Mouse (Mus musculus) intestine, embryonic 15.5 days (tissue): ENCODE results near the gene Nmnat3. TPM values are rescaled to one million over a fixed set of nuclear protein-coding genes. Genes with fewer than 3 reads are reported as not detected.

ENCODE experiments used
- ATAC-seq: fragments of 200-750 bp; cut with Nextera tagmentation; 2 replicates; pipeline ENCODE4 v1.8.0; 2017; ENCODE audit warnings: moderate TSS enrichment, moderate library complexity
- H3K27ac ChIP-seq: fragments of 300-500 bp; sonication (generic); 2 replicates; pipeline ENCODE4 v1.5.1; 2015; ENCODE audit warnings: mild to moderate bottlenecking, inconsistent platforms
- H3K27me3 ChIP-seq: fragments of 300-500 bp; sonication (generic); replicated peaks from 2 replicates; pipeline ENCODE4 v1.6.1; 2015; ENCODE audit warnings: inconsistent platforms
- H3K36me3 ChIP-seq: fragments of 300-500 bp; sonication (generic); 2 replicates; pipeline ENCODE4 v1.6.1; 2015; ENCODE audit warnings: inconsistent platforms
- H3K4me1 ChIP-seq: fragments of 300-500 bp; sonication (generic); replicated peaks from 2 replicates; pipeline ENCODE4 v1.6.1; 2015; ENCODE audit warnings: inconsistent platforms
- H3K4me2 ChIP-seq: fragments of 300-500 bp; sonication (generic); replicated peaks from 2 replicates; pipeline ENCODE4 v1.6.1; 2015; ENCODE audit warnings: mild to moderate bottlenecking, inconsistent platforms
- H3K4me3 ChIP-seq: fragments of 300-500 bp; sonication (generic); replicated peaks from 2 replicates; pipeline ENCODE4 v1.5.1; 2015; ENCODE audit warnings: inconsistent platforms
- H3K9ac ChIP-seq: fragments of 300-500 bp; sonication (generic); 2 replicates; pipeline ENCODE4 v1.6.1; 2015; ENCODE audit warnings: inconsistent platforms
- H3K9me3 ChIP-seq: fragments of 300-500 bp; sonication (generic); 2 replicates; pipeline ENCODE4 v1.6.1; 2016; ENCODE audit warnings: inconsistent platforms
- WGBS: fragments of 180-500 bp; shearing (Covaris S2); methylation state at CpG from one replicate; pipeline ENCODE4 v1.1.7; 2015; 5-methylcytosine and 5-hydroxymethylcytosine counted together
- polyA plus RNA-seq: library from polyadenylated mRNA; unstranded; fragments of >200 nt; fragmentation: Nextera tagmentation; extraction: Ambion mirVana; gene quantifications from 2 replicates; pipeline ENCODE4 v1.2.1, GENCODE M21; 2015

Nmnat3 gene
- polyA plus RNA-seq, 1 experiment from 2014 or later: 15.1 TPM

GRCm38 (mm10) chr9:98375329-98376170 is 88.3 kb downstream of the Nmnat3 start:
- H3K4me1 ChIP-seq: no peaks in the 10 kb centered on the region; the same call in 1 of the 2 replicates
- no peak overlapping the region for H3K9ac ChIP-seq
- no peak for ATAC-seq

GRCm38 (mm10) chr9:98379736-98380135 is 92.5 kb downstream of the Nmnat3 start:
- Histone ChIP-seq H3K27me3 (no peaks in the 10 kb centered on the region), H3K27ac (no peak overlapping the region), H3K4me1 (no peaks in the 10 kb centered on the region; the same call in 1 of the 2 replicates), H3K9me3 (no peaks in the 10 kb centered on the region), H3K4me2 (no peak overlapping the region), H3K4me3 (no peak overlapping the region), H3K9ac (no peak overlapping the region), H3K36me3 (no peaks in the 10 kb centered on the region)
- ATAC-seq: no peak
- WGBS: 75% methylated on average over 4 of the region's 4 CpGs

More at GRCm38 (mm10) chr9:98375329-98376170, 88.3 kb downstream of the Nmnat3 start:
- Histone ChIP-seq H3K27me3 (no peaks in the 10 kb centered on the region), H3K36me3 (no peaks in the 10 kb centered on the region), H3K4me2 (no peak overlapping the region), H3K4me3 (no peak overlapping the region), H3K9me3 (no peaks in the 10 kb centered on the region), H3K27ac (no peak overlapping the region)
- 32% methylated on average over 5 of the region's 5 CpGs for WGBS

- no peaks in the 10 kb centered on the region for H3K9me3 ChIP-seq
- ATAC-seq: no peak
- H3K4me3 ChIP-seq: no peak overlapping the region
- H3K27ac ChIP-seq: no peak overlapping the region
- 94% methylated on average over 9 of the region's 9 CpGs for WGBS
- H3K9ac ChIP-seq: no peak overlapping the region
- no peaks in the 10 kb centered on the region for H3K27me3 ChIP-seq
- H3K4me2 ChIP-seq: no peak overlapping the region
- H3K4me1 ChIP-seq: no peaks in the 10 kb centered on the region; the same call in 1 of the 2 replicates
- H3K36me3 ChIP-seq: no peaks in the 10 kb centered on the region
These were observed 93.4 kb downstream of the Nmnat3 start for GRCm38 (mm10) chr9:98380593-98380992.

- no peak for ATAC-seq
- H3K27me3 ChIP-seq: no peaks in the 10 kb centered on the region
- no peaks in the 10 kb centered on the region for H3K36me3 ChIP-seq
- H3K27ac ChIP-seq: no peak overlapping the region
- no peak overlapping the region for H3K9ac ChIP-seq
- H3K4me3 ChIP-seq: no peak overlapping the region
- 77% methylated on average over 10 of the region's 10 CpGs for WGBS
- no peaks in the 10 kb centered on the region for H3K9me3 ChIP-seq
- H3K4me2 ChIP-seq: no peak overlapping the region
- H3K4me1 ChIP-seq: no peaks in the 10 kb centered on the region
These were observed 100.8 kb downstream of the Nmnat3 start for GRCm38 (mm10) chr9:98387741-98388632.

GRCm38 (mm10) chr9:98388633-98388965 is 101.4 kb downstream of the Nmnat3 start:
- WGBS: 79% methylated on average over 5 of the region's 5 CpGs
- Histone ChIP-seq H3K27me3 (no peaks in the 10 kb centered on the region), H3K4me2 (no peak overlapping the region), H3K4me1 (no peaks in the 10 kb centered on the region), H3K9me3 (no peaks in the 10 kb centered on the region), H3K36me3 (no peaks in the 10 kb centered on the region), H3K27ac (no peak overlapping the region), H3K4me3 (no peak overlapping the region), H3K9ac (no peak overlapping the region)
- ATAC-seq: no peak

GRCm38 (mm10) chr9:98393496-98393895 is 106.3 kb downstream of the Nmnat3 start:
- Histone ChIP-seq H3K36me3 (no peaks in the 10 kb centered on the region), H3K4me1 (no peaks in the 10 kb centered on the region), H3K9me3 (no peaks in the 10 kb centered on the region), H3K4me2 (no peak overlapping the region), H3K9ac (no peak overlapping the region), H3K27ac (no peak overlapping the region), H3K27me3 (no peaks in the 10 kb centered on the region), H3K4me3 (no peak overlapping the region)
- WGBS: 78% methylated on average over 4 of the region's 4 CpGs
- ATAC-seq: no peak

GRCm38 (mm10) chr9:98397211-98397610 is 110.0 kb downstream of the Nmnat3 start:
- WGBS: 63% methylated on average over 6 of the region's 6 CpGs
- H3K9ac ChIP-seq: no peak overlapping the region
- H3K36me3 ChIP-seq: no peaks in the 10 kb centered on the region
- no peaks in the 10 kb centered on the region for H3K27me3 ChIP-seq
- no peak overlapping the region for H3K4me3 ChIP-seq
- H3K27ac ChIP-seq: no peak overlapping the region
- H3K4me1 ChIP-seq: no peaks in the 10 kb centered on the region
- no peaks in the 10 kb centered on the region for H3K9me3 ChIP-seq
- no peak overlapping the region for H3K4me2 ChIP-seq
- no peak for ATAC-seq

- ATAC-seq: no peak
- H3K9me3 ChIP-seq: no peaks in the 10 kb centered on the region
- H3K4me1 ChIP-seq: no peaks in the 10 kb centered on the region
- no peak overlapping the region for H3K4me2 ChIP-seq
- H3K36me3 ChIP-seq: no peaks in the 10 kb centered on the region
- H3K4me3 ChIP-seq: no peak overlapping the region
- no peak overlapping the region for H3K27ac ChIP-seq
- no peak overlapping the region for H3K9ac ChIP-seq
- 76% methylated on average over 3 of the region's 3 CpGs for WGBS
- H3K27me3 ChIP-seq: no peaks in the 10 kb centered on the region
These were observed 110.6 kb downstream of the Nmnat3 start for GRCm38 (mm10) chr9:98397866-98398265.

GRCm38 (mm10) chr9:98400185-98400894 is 113.1 kb downstream of the Nmnat3 start:
- no peak overlapping the region for H3K4me3 ChIP-seq
- H3K27ac ChIP-seq: no peak overlapping the region
- no peak for ATAC-seq
- no peak overlapping the region for H3K9ac ChIP-seq
- H3K36me3 ChIP-seq: no peaks in the 10 kb centered on the region
- H3K4me1 ChIP-seq: no peaks in the 10 kb centered on the region
- H3K9me3 ChIP-seq: no peaks in the 10 kb centered on the region
- no peak overlapping the region for H3K4me2 ChIP-seq
- WGBS: 68% methylated on average over 13 of the region's 13 CpGs
- no peaks in the 10 kb centered on the region for H3K27me3 ChIP-seq

GRCm38 (mm10) chr9:98401611-98402010 is 114.4 kb downstream of the Nmnat3 start:
- Histone ChIP-seq H3K36me3 (no peaks in the 10 kb centered on the region), H3K9ac (no peak overlapping the region), H3K27ac (no peak overlapping the region), H3K9me3 (no peaks in the 10 kb centered on the region), H3K4me3 (no peak overlapping the region), H3K27me3 (no peaks in the 10 kb centered on the region), H3K4me1 (no peaks in the 10 kb centered on the region), H3K4me2 (no peak overlapping the region)
- WGBS: 74% methylated on average over 5 of the region's 5 CpGs
- no peak for ATAC-seq

GRCm38 (mm10) chr9:98407771-98408170 is 120.5 kb downstream of the Nmnat3 start:
- ATAC-seq: peak; percentile 41
- H3K4me3 ChIP-seq: no peak overlapping the region
- H3K9ac ChIP-seq: no peak overlapping the region
- 0 out of 2 replicates have a peak, but pooled peaks cover 4% of the 10 kb centered on the region for H3K4me1 ChIP-seq
- no peaks in the 10 kb centered on the region for H3K27me3 ChIP-seq
- H3K27ac ChIP-seq: no peak overlapping the region
- H3K36me3 ChIP-seq: no peaks in the 10 kb centered on the region
- no peaks in the 10 kb centered on the region for H3K9me3 ChIP-seq
- H3K4me2 ChIP-seq: no peak overlapping the region
- 69% methylated on average over 12 of the region's 12 CpGs for WGBS

- Histone ChIP-seq H3K4me1 (0 out of 2 replicates have a peak, but pooled peaks cover 4% of the 10 kb centered on the region), H3K4me2 (no peak overlapping the region), H3K4me3 (no peak overlapping the region), H3K9ac (no peak overlapping the region), H3K27me3 (no peaks in the 10 kb centered on the region), H3K27ac (no peak overlapping the region), H3K36me3 (no peaks in the 10 kb centered on the region), H3K9me3 (no peaks in the 10 kb centered on the region)
- peak; percentile 46; the same call in 1 of the 2 replicates for ATAC-seq
- 39% methylated on average over 3 of the region's 3 CpGs for WGBS
These were observed 121.9 kb downstream of the Nmnat3 start for GRCm38 (mm10) chr9:98409137-98409536.
